Mouse (Mus musculus) neural tube, embryonic 11.5 days (tissue): Measurements from ENCODE around the gene Rnps1. TPM values are rescaled to one million over a fixed set of nuclear protein-coding genes. Genes with fewer than 3 reads are reported as not detected.

ENCODE experiments used
- ATAC-seq: fragments of 200-750 bp; cut with Nextera tagmentation; 2 replicates; pipeline ENCODE4 v1.8.0; 2017; ENCODE audit warnings: moderate number of reproducible peaks, mild to moderate bottlenecking, moderate TSS enrichment, moderate library complexity; ENCODE audit not compliant: insufficient read depth, low FRiP score, low TSS enrichment
- DNase-seq: peaks from one replicate; pipeline ENCODE4 v3.0.0-alpha.2; 2015; ENCODE audit warnings: low spot score
- H3K27ac ChIP-seq: fragments of 300-500 bp; sonication (generic); 2 replicates; pipeline ENCODE4 v1.5.1; 2014; ENCODE audit warnings: low read depth, mild to moderate bottlenecking, low read length
- H3K27me3 ChIP-seq: fragments of 300-500 bp; sonication (generic); 2 replicates; pipeline ENCODE4 v1.6.1; 2014; ENCODE audit warnings: mild to moderate bottlenecking, low read length, mixed read lengths; ENCODE audit not compliant: control insufficient read depth, insufficient read depth
- H3K36me3 ChIP-seq: fragments of 300-500 bp; sonication (generic); 2 replicates; pipeline ENCODE4 v1.6.1; 2014; ENCODE audit warnings: mild to moderate bottlenecking, low read length, moderate library complexity, mixed read lengths; ENCODE audit not compliant: control insufficient read depth, insufficient read depth
- H3K4me1 ChIP-seq: fragments of 300-500 bp; sonication (generic); 2 replicates; pipeline ENCODE4 v1.6.1; 2014; ENCODE audit warnings: low read length, mixed read lengths; ENCODE audit not compliant: control insufficient read depth, insufficient read depth
- H3K4me2 ChIP-seq: fragments of 300-500 bp; sonication (generic); 2 replicates; pipeline ENCODE4 v1.6.1; 2014; ENCODE audit warnings: low read depth, mild to moderate bottlenecking, moderate library complexity
- H3K4me3 ChIP-seq: fragments of 300-500 bp; sonication (generic); 2 replicates; pipeline ENCODE4 v1.5.1; 2014; ENCODE audit warnings: low read depth, low read length
- H3K9ac ChIP-seq: fragments of 300-500 bp; sonication (generic); 2 replicates; pipeline ENCODE4 v1.6.1; 2014; ENCODE audit warnings: mild to moderate bottlenecking, low read length
- H3K9me3 ChIP-seq: fragments of 300-500 bp; sonication (generic); 2 replicates; pipeline ENCODE4 v1.6.1; 2016; ENCODE audit warnings: low read length; ENCODE audit not compliant: control insufficient read depth
- WGBS: fragments of 180-500 bp; shearing (Covaris S2); extraction: QIAGEN DNeasy Blood & Tissue Kit; methylation state at CpG from one replicate; pipeline ENCODE4 v1.1.7; 2014; 5-methylcytosine and 5-hydroxymethylcytosine counted together
- polyA plus RNA-seq: library from polyadenylated mRNA; unstranded; fragments of >200 nt; fragmentation: Nextera tagmentation; extraction: Ambion mirVana; gene quantifications from 2 replicates; pipeline ENCODE4 v1.2.1, GENCODE M21; 2014

Rnps1 gene
- polyA plus RNA-seq, 1 experiment from 2014 or later, result 385 TPM

DNA sequence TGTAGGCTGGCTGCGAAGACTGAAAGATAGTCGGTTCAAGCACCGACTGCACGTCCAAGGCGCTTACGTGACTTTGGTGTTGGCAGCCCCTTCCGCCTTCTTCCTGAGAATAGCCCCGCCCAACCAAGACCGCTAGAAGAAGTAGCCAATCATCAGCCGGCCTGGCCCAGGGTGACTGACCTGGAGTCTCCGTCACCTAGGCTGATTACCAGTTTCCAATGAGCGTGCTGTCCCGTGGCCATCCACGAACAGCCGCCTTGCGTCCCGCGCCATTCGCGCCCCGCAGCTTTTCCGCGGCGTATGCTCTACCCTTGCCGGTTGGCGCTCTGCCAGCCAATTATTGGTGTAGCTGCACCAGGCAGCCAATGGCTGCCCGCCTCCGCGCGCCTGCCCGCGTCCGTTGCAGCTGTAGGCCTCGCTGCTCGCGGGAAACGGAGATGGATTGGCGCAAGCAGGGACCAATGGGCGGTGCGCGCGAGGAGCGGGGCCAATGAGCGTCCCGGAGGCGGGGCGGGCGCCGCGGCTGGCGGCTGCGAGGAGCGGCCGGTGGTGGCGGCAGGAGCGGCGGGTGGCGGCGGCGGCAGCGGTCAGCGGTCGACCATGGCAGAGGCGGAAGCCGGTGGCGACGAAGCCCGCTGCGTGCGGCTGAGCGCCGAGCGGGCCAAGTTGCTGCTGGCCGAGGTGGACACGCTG is 55.7 kb downstream of the Rnps1 start, which contains the start of the genes E4f1 and Pgp:
Gene E4f1, minus strand, starts transcription at position 404 of the 693 bp plus-strand sequence.
Gene Pgp, plus strand, starts transcription at position 483 of the 693 bp plus-strand sequence.
- Histone ChIP-seq H3K36me3 (peaks cover 4% of the 10 kb centered on the region; the same call in 1 of the 2 replicates), H3K27me3 (no peaks in the 10 kb centered on the region), H3K4me2 (peak within 1 kb of the TSS; percentile 98), H3K9me3 (no peaks in the 10 kb centered on the region), H3K9ac (peak within 1 kb of the TSS; percentile 85), H3K4me1 (peaks cover 16% of the 10 kb centered on the region), H3K4me3 (peak within 1 kb of the TSS; percentile 78), H3K27ac (peak within 1 kb of the TSS; percentile 61)
- under 1% methylated on average over 71 of the region's 75 CpGs for WGBS
- peak; percentile 99 for DNase-seq
- peak; percentile 97 for ATAC-seq

GRCm38 (mm10) chr17:24470701-24471527 is 56.5 kb downstream of the Rnps1 start:
- peaks cover 16% of the 10 kb centered on the region for H3K4me1 ChIP-seq
- H3K36me3 ChIP-seq, result peaks cover 7% of the 10 kb centered on the region
- ATAC-seq, result no peak
- peak overlapping the region; percentile 85 for H3K9ac ChIP-seq
- under 1% methylated on average over 68 of the region's 68 CpGs for WGBS
- H3K4me2 ChIP-seq, result peak overlapping the region; percentile 98
- H3K4me3 ChIP-seq, result peak overlapping the region; percentile 78
- no peaks in the 10 kb centered on the region for H3K9me3 ChIP-seq
- no peak for DNase-seq
- H3K27ac ChIP-seq, result peak overlapping the region; percentile 47
- no peaks in the 10 kb centered on the region for H3K27me3 ChIP-seq

GRCm38 (mm10) chr17:24472512-24472911 is 58.1 kb downstream of the Rnps1 start:
- no peak overlapping the region for H3K9ac ChIP-seq
- H3K4me1 ChIP-seq, result peaks cover 16% of the 10 kb centered on the region
- H3K27ac ChIP-seq, result no peak overlapping the region
- H3K36me3 ChIP-seq, result peaks cover 14% of the 10 kb centered on the region
- H3K4me3 ChIP-seq, result 0 out of 2 replicates have a peak overlapping the region, but pooled peaks have one; percentile 78
- no peaks in the 10 kb centered on the region for H3K9me3 ChIP-seq
- ATAC-seq (no peak), DNase-seq (no peak)
- no peaks in the 10 kb centered on the region for H3K27me3 ChIP-seq
- peak overlapping the region; percentile 98; the same call in 1 of the 2 replicates for H3K4me2 ChIP-seq
- WGBS, result 75% methylated on average over 4 of the region's 4 CpGs

- no peak for DNase-seq
- no peak for ATAC-seq
- 0 out of 2 replicates have a peak within 1 kb of the TSS, but pooled peaks have one; percentile 8 for H3K4me3 ChIP-seq
- H3K36me3 ChIP-seq, result peaks cover 14% of the 10 kb centered on the region
- H3K4me1 ChIP-seq, result peaks cover 20% of the 10 kb centered on the region
- H3K9ac ChIP-seq, result no peak within 1 kb of the TSS
- H3K27me3 ChIP-seq, result no peaks in the 10 kb centered on the region
- H3K9me3 ChIP-seq, result no peaks in the 10 kb centered on the region
- 87% methylated on average over 6 of the region's 6 CpGs for WGBS
- H3K4me2 ChIP-seq, result 0 out of 2 replicates have a peak within 1 kb of the TSS, but pooled peaks have one; percentile 4
- no peak within 1 kb of the TSS for H3K27ac ChIP-seq
Measured at GRCm38 (mm10) chr17:24473612-24474275, 59.4 kb downstream of the Rnps1 start, which contains the start of gene Bricd5. TSS of gene Bricd5 (plus strand) at chr17:24473884.

DNA sequence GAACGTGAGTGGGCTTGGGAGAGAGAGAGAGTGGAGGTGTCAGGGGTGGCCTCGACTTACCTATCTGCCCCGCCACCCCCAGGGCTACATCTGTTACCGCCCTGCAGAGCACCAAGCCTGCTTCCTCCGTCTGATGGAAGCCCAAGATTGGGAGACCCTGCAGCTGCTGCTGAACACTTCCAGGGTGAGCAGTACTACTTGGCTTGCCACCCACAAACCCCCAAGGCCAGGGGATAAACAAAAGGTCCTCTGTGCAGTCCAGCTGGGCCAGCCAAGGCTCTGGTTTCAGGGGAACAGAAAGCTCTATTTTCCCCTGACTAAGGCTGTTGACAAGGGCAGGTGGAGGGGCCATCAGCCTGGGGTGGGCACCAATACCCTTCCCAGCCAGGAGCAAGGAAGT is 60.2 kb downstream of the Rnps1 start:
- 89% methylated on average over 5 of the region's 5 CpGs for WGBS
- H3K4me1 ChIP-seq, result peaks cover 20% of the 10 kb centered on the region
- H3K27me3 ChIP-seq, result no peaks in the 10 kb centered on the region
- H3K4me2 ChIP-seq, result no peak overlapping the region
- DNase-seq (no peak), ATAC-seq (no peak)
- H3K27ac ChIP-seq, result no peak overlapping the region
- H3K4me3 ChIP-seq, result no peak overlapping the region
- peaks cover 14% of the 10 kb centered on the region for H3K36me3 ChIP-seq
- no peaks in the 10 kb centered on the region for H3K9me3 ChIP-seq
- no peak overlapping the region for H3K9ac ChIP-seq

Other genes starting within 250 kb of the Rnps1 start
- 555 and 574 TPM in 2 replicates for gene Atp6v0c, start 244.9 kb upstream of the Rnps1 start, polyA plus RNA-seq
- gene Tbc1d24, start 209.0 kb upstream of the Rnps1 start, polyA plus RNA-seq, result 7.9 and 8.7 TPM in 2 replicates
- gene Ntn3, start 205.0 kb upstream of the Rnps1 start, polyA plus RNA-seq, result 4.0 and 4.7 TPM in 2 replicates
- 16.7 and 18.3 TPM in 2 replicates for gene Tedc2, start 193.7 kb upstream of the Rnps1 start, polyA plus RNA-seq
- 87.6 and 92.1 TPM in 2 replicates for gene Ccnf, start 163.1 kb upstream of the Rnps1 start, polyA plus RNA-seq
- 0.24 TPM in 1 of 2 replicates, not detected in the other for gene Abca17, start 63.5 kb upstream of the Rnps1 start, polyA plus RNA-seq
- 15.3 and 20.1 TPM in 2 replicates for gene Abca3, start 62.6 kb upstream of the Rnps1 start, polyA plus RNA-seq
- 54.1 and 61.5 TPM in 2 replicates for gene Eci1, start 12.1 kb downstream of the Rnps1 start, polyA plus RNA-seq
- gene Dnase1l2, start 28.5 kb downstream of the Rnps1 start, polyA plus RNA-seq, result 2.1 and 2.3 TPM in 2 replicates
- gene E4f1, start 55.7 kb downstream of the Rnps1 start, polyA plus RNA-seq, result 17.0 and 21.2 TPM in 2 replicates
- gene Pgp, start 55.8 kb downstream of the Rnps1 start, polyA plus RNA-seq, result 65.0 and 65.2 TPM in 2 replicates
- gene Bricd5, start 59.3 kb downstream of the Rnps1 start, polyA plus RNA-seq, result 0.33 and 0.51 TPM in 2 replicates
- gene Mlst8, start 64.5 kb downstream of the Rnps1 start, polyA plus RNA-seq, result 26.2 and 29.7 TPM in 2 replicates
- gene Caskin1, start 74.0 kb downstream of the Rnps1 start, polyA plus RNA-seq, result 7.4 and 8.4 TPM in 2 replicates
- 81.2 and 88.1 TPM in 2 replicates for gene Traf7, start 113.4 kb downstream of the Rnps1 start, polyA plus RNA-seq
- gene Rab26, start 119.6 kb downstream of the Rnps1 start, polyA plus RNA-seq, result 1.2 and 1.7 TPM in 2 replicates
- 20.6 and 29.0 TPM in 2 replicates for gene Pkd1, start 135.3 kb downstream of the Rnps1 start, polyA plus RNA-seq
- 61.9 and 69.2 TPM in 2 replicates for gene Tsc2, start 218.1 kb downstream of the Rnps1 start, polyA plus RNA-seq
- 13.8 and 15.7 TPM in 2 replicates for gene Nthl1, start 218.1 kb downstream of the Rnps1 start, polyA plus RNA-seq
- gene Slc9a3r2, start 235.8 kb downstream of the Rnps1 start, polyA plus RNA-seq, result 36.7 and 38.8 TPM in 2 replicates
- gene Npw, start 243.9 kb downstream of the Rnps1 start, polyA plus RNA-seq, result not detected in 2 replicates